Comparison of ENCODE assay signal across 1 mouse cellular context in the genomic region with DNA sequence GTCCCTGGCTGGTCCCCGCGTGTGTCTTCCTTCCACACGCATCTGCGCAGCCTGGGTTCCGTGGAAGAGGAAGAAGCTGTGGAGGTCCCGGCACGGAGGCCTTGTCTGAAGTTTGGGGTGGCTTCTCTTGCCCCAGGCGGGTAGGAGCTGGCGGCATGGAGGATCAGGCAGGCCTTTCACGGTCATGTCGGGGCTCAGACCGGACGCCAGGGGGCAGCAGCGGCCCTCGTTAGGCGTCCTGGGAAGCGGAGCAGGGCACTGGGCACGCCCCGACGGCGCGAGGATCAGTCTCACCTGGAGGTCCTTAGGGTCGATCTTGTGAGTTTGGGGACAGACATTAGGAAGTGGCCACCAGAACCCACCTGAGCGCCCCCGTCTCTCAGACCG.
TF ChIP-seq lines count a peak whose summit lies in the region.

No protein-coding gene starts in this region.

TF ChIP-seq in CH12.LX, 34 proteins besides CTCF, POLR2A, EP300 and RAD21 (continued from another document):
- TF ChIP-seq ETS1 (conservative IDR thresholded peaks at IDR 0.05; ENCODE audit: low read depth, low read length) (no peak), MAX (IDR thresholded peaks at IDR 0.05; ENCODE audit: low read length) (peak; percentile 50; the same call in 1 of the 2 replicates), TCF12 (IDR thresholded peaks at IDR 0.05; ENCODE audit: low read depth, low read length) (0 out of 2 replicates have a peak, but pooled peaks have one; percentile 41), MXI1 (IDR thresholded peaks at IDR 0.05; ENCODE audit: low read depth, low read length) (no peak), KAT2A (IDR thresholded peaks at IDR 0.05; ENCODE audit: insufficient replicate concordance, low read length) (no peak), MYC (IDR thresholded peaks at IDR 0.05; ENCODE audit: low read depth, low read length) (no peak), POLR2AphosphoS2 (IDR thresholded peaks at IDR 0.05; ENCODE audit: low read depth, low read length) (no peak), ZKSCAN1 (IDR thresholded peaks at IDR 0.05; ENCODE audit: borderline replicate concordance, low read depth, low read length) (no peak)
